Mouse (Mus musculus): Measurements from ENCODE around the gene Dennd2a.

Gene Dennd2a

DNA sequence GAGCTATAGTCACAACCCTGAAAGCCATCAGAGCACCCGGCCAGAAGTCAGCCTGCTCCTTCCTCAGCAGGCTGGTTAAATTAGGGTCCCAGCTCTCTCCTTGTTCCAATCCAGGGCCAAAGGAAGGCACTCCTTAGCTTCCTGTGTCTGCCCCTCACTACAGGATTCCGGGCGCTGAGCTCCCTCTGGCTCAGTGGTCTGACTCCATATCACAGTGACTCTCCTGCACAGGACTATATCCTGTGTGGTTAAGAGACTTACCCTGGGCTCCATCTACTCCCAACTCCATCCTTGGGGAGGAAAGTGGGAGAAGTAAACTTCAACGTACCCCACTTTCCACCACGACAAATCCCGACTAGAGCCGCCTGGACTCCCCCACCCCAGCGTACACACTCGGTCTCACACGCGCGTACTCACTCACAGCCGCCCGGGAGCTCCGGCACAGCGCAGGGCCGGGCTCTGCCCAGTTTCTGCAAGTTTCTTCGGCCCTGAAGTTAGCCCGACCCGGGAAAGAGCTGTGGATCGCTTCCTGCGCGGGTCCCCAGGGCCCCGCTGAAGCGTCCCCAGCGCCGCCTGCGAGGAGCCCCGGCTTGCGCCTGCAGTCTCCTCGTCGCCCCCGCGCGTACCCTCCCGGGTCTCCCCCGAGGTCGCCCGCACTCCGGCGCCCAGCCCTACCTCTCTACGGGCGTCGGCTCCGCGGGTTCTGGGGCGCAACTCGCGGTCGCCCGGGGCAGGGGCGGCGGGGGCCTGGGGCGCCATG lies 587 bp downstream of the Dennd2a start:
- peak in 1 of 2 experiments; percentile 47 for DNase-seq (ENCODE audit: low spot score in 2 of 2)

- no peak for DNase-seq (ENCODE audit: low spot score in 2 of 2)
These were observed 2.1 kb downstream of the Dennd2a start for GRCm38 (mm10) chr6:39555648-39555945.

- DNase-seq (ENCODE audit: low spot score in 2 of 2), result no peak
These were observed 2.6 kb downstream of the Dennd2a start for GRCm38 (mm10) chr6:39554888-39555647.

GRCm38 (mm10) chr6:39551981-39552636 lies 5.6 kb downstream of the Dennd2a start:
- DNase-seq (ENCODE audit: low spot score in 2 of 2), result no peak

DNA sequence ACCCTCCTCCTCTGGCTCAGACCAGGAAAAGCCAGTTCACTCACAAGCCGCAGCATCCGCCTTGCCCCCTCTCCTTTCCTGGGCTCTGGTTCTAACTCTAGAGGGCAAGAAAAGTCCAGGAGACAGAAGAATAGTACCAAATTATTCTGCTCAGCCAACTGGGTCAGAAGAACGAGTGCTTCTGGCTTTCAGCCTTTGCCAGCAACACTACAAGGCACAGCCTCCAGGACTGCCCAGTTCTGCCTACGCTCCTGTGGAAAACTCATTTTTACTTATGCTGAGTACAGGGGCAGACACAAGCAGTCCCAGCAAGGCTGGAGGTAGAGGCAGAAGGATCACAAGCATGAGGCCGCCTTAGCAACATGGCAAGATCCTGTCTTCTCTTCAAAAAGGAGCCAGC lies 9.6 kb downstream of the Dennd2a start:
- DNase-seq (ENCODE audit: low spot score in 2 of 2), result no peak

GRCm38 (mm10) chr6:39545474-39545873 lies 12.2 kb downstream of the Dennd2a start:
- no peak for DNase-seq (ENCODE audit: low spot score in 2 of 2)

DNA sequence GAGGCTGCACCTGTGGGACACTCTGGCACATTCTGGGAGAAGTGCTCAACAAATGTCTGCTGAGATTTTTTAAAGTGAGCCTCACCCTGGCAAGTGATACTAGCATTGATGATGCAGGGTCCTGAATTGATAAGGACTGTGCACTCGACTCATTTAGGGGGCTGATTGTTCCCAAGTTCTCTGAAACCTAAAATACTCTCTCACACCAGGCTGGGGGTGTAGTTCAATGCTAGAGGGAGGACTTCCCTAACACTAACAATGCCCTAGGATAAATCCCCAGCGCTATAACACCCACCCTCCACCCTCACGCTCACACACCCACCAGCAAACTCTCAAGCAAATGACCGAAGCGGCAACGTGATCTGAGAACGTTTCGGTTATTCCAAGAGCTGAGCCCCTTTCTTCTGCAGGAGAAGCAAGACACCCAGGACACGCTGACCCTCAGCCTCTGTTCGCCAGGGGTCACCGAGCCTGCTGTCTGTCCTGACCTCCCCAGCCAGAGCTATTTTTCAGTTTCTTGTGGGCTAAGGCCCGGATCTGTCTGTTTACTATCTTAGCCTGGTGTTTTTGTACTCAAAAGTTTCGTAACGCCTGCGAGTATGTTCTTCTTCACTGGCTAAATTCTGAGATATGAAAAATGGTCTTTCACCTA lies 13.8 kb downstream of the Dennd2a start:
- no peak for DNase-seq (ENCODE audit: low spot score in 2 of 2)

- DNase-seq (ENCODE audit: low spot score in 2 of 2), result peak in 1 of 2 experiments; percentile 50
These were observed 14.8 kb downstream of the Dennd2a start for GRCm38 (mm10) chr6:39542631-39543597.

DNA sequence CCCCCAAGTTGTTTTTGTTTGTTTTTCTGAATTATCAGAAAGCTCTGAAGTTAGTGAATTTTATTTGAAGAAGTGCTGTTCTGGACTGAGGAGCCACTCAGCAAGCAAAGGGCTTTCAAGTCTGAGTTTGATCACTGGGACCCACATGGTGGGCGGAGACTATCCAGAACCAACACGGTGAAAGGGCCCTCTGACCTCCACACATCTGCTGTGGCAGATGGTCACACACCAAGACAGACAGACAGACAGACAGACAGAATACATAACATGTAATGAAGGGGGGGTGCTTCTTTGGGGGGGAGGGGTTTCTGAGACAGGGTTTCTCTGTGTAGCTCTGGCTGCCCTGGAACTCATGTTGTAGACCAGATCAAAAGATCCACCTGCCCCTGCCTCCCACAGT lies 17.1 kb downstream of the Dennd2a start:
- no peak for DNase-seq (ENCODE audit: low spot score in 2 of 2)

- DNase-seq (ENCODE audit: low spot score in 2 of 2), result no peak
These were observed 17.9 kb downstream of the Dennd2a start for GRCm38 (mm10) chr6:39539679-39540155.

DNA sequence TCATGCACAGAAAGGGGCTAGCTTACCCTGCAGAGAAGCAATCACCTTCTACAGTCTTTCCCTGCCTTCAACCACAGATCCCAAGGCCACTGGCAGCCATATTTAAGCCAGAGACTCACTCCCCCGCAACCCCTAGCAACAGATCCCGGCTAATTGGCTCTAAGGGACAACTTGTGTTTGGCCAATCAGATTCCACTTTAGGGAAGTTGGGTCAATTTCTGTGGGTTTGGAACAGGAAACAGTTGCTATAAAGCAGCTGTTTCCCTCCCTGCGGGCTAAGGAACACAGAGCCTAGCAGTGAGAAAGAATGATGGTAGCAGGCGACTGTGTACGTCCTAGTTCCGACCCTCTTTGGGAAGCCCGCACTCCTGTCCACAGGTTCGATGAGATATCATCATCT lies 19.4 kb downstream of the Dennd2a start:
- no peak for DNase-seq (ENCODE audit: low spot score in 2 of 2)

DNA sequence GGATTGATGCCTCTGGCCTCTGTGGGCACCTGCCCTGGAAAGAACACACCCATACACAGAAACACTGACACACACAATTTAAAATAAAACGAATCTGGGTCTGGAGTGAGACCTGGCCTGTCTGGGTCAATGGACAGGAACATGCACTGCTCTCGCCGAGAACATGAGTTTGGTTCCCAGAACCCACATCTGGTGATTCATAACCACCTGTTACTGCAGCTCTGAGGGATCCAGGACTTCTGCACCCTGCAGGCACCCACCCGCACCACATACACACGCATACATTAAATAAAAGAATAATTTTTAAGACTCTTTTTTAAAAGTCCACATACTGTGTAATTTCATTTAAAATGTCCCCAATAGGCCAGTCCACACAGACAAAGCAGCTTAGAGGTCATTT lies 20.4 kb downstream of the Dennd2a start:
- DNase-seq (ENCODE audit: low spot score in 2 of 2), result no peak

- no peak for DNase-seq (ENCODE audit: low spot score in 2 of 2)
These were observed 21.0 kb downstream of the Dennd2a start for GRCm38 (mm10) chr6:39536621-39537020.

GRCm38 (mm10) chr6:39534944-39535343 lies 22.7 kb downstream of the Dennd2a start:
- no peak for DNase-seq (ENCODE audit: low spot score in 2 of 2)

DNA sequence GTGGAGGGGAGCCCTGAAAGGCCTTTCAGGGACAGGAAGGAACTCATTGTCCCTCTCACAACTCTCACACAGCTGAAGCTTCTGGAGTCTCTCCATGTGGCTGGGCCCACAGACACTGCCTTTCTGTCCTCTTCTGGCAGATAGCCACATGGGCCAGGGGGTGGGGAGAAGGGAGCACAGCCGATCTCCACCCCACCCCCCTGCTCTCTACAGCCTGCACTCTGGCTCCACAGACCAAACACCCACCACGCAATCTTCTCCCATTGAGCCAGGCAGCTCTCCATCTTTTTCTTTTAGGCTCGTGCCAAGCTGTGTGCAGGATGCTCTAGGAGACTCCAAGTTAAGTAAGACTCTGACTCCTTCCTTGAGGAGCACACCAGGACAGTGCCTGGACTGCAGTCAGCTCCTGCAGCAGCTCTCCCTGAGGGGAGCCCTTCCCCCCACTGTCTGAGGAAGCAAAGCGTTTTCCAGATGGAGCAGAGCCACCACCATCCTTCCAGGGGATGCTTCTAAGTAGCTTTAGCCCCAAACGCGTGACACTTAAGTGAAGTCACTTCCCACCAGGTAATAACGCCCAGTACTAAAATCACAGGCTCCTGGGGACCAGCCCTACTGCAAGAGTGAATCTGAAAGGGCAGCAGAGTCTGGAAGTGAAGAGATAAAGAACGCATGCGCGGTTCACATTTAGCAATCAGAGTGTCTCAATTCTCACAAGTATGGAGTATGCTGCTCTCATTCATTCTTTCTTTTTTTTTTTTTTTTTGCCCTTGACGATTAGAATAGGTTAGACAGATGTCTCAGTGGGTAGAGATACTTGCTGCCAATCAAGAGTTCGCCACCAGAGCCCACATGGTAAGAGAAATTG lies 28.8 kb downstream of the Dennd2a start:
- DNase-seq (ENCODE audit: low spot score in 2 of 2), result no peak

DNA sequence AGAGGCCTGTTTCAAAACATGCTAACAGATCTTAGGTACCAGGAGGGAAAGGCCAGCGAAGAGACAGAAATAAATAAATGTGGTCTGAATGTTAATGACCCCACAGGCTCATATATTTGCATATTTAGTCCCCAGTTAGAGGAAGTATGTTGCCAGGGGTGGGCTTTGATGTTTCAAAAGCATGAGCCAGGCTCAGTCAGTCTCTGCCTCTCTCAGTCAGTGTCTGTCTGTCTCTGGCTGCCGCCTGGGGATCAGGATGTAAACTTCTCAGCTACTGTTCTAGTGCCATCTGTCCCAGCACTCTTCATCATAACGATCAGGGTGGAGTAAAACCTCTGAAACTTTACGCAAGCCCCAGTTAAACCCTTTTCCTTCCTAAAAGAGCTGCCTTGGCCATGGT lies 29.9 kb downstream of the Dennd2a start:
- DNase-seq (ENCODE audit: low spot score in 2 of 2), result no peak

DNA sequence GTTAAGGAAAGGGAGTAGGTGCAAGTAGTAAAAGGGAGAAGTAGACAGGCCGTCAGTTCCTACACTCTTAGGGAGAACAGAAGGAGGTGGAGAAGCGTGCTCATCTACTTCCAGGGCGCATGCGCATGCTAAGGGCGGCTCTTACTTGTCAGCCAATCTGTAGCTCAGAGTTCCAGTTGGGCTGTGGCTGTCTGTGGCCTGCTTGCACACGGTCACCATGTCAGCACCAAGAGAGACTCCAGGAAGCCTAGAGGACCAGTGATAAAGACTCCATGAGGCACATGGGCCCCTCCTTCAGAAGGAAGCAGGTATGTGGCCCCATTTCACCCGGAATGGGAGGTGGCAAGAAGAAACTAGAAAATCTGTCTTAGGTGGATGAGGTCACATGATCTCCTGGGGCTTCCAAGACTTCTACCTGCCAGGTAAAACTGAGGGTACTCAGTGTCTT lies 30.3 kb downstream of the Dennd2a start:
- DNase-seq (ENCODE audit: low spot score in 2 of 2), result no peak

- DNase-seq (ENCODE audit: low spot score in 2 of 2), result no peak
These were observed 30.9 kb downstream of the Dennd2a start for GRCm38 (mm10) chr6:39526797-39527196.

- DNase-seq (ENCODE audit: low spot score in 2 of 2), result no peak
These were observed 34.5 kb downstream of the Dennd2a start for GRCm38 (mm10) chr6:39523161-39523560.

- DNase-seq (ENCODE audit: low spot score in 2 of 2), result no peak
These were observed 35.2 kb downstream of the Dennd2a start for GRCm38 (mm10) chr6:39522425-39522824.
